Mouse (Mus musculus) G1E (cell line): ENCODE results near the gene Med24. TPM values are rescaled to one million over a fixed set of nuclear protein-coding genes. Genes with fewer than 3 reads are reported as not detected.
"Not testable (repeated sequence)": the region's sequence is repeated elsewhere in the genome, so short reads cannot be mapped to it uniquely, and the experiment has no call there.

Experiments
- ATAC-seq: 2 replicates; pipeline ENCODE4 v1.8.0; 2016; ENCODE audit warnings: mild to moderate bottlenecking; ENCODE audit not compliant: insufficient number of reproducible peaks, poor library complexity, low FRiP score, severe bottlenecking; ENCODE audit errors: extremely low read depth
- DNase-seq: peaks from one replicate; pipeline ENCODE4 v3.0.0; 2012; ENCODE audit warnings: low spot score
- H3K27me3 ChIP-seq: 2 replicates; pipeline ENCODE4 v1.6.1; 2012; ENCODE audit warnings: mild to moderate bottlenecking, low read length, inconsistent platforms; ENCODE audit not compliant: insufficient read depth
- H3K36me3 ChIP-seq: replicated peaks from 2 replicates; pipeline ENCODE3; 2012; ENCODE audit warnings: mild to moderate bottlenecking, inconsistent platforms
- H3K4me1 ChIP-seq: 2 replicates; pipeline ENCODE4 v1.6.1; 2012; ENCODE audit warnings: low read depth, low read length, inconsistent platforms, mixed read lengths; ENCODE audit not compliant: insufficient read depth
- H3K4me3 ChIP-seq: 2 replicates; pipeline ENCODE4 v1.5.1; 2012; ENCODE audit warnings: low read depth, mild to moderate bottlenecking, inconsistent platforms, low read length, moderate library complexity, mixed read lengths
- H3K9me3 ChIP-seq: replicated peaks from 2 replicates; pipeline ENCODE4 v1.6.1; 2012; ENCODE audit warnings: inconsistent platforms
- CTCF ChIP-seq: IDR thresholded peaks from 2 replicates; pipeline ENCODE4 v1.5.1; 2012; ENCODE audit warnings: low read depth, low read length, inconsistent platforms, mixed read lengths
- GATA1 ChIP-seq: IDR thresholded peaks from 2 replicates; pipeline ENCODE4 v1.6.1; 2012; ENCODE audit warnings: borderline replicate concordance, low read length, inconsistent platforms, mixed read lengths
- GATA2 ChIP-seq: IDR thresholded peaks from 2 replicates; pipeline ENCODE4 v1.6.1; 2012; ENCODE audit warnings: low read depth, low read length, inconsistent platforms, borderline replicate concordance
- POLR2AphosphoS5 ChIP-seq: IDR thresholded peaks from 2 replicates; pipeline ENCODE4 v1.6.1; 2012; ENCODE audit warnings: low read depth, low read length, inconsistent platforms; ENCODE audit not compliant: insufficient replicate concordance
- TAL1 ChIP-seq: conservative IDR thresholded peaks from 2 replicates; pipeline ENCODE4 v1.6.1; 2012; ENCODE audit warnings: low read depth, low read length, inconsistent platforms, mixed read lengths
- polyA plus RNA-seq: library from polyadenylated mRNA; stranded (reverse); fragments of >175 nt; gene quantifications from 2 replicates; pipeline ENCODE4 v1.2.3, GENCODE M21; 2012
- total RNA-seq, 2 experiments: library from RNA; stranded (forward) in 1 of 2; stranded (reverse) in 1 of 2; fragments of 200-1000 nt in 1 of 2; fragments of >200 nt in 1 of 2; fragmentation: Nextera tagmentation in 1 of 2; gene quantifications; 2 replicates each; pipeline ENCODE4 v1.2.3; 2014 to 2017

The Med24 gene
- total and polyA plus RNA-seq, 3 experiments: 37.8 to 95.6 (median 83.8) TPM

DNA sequence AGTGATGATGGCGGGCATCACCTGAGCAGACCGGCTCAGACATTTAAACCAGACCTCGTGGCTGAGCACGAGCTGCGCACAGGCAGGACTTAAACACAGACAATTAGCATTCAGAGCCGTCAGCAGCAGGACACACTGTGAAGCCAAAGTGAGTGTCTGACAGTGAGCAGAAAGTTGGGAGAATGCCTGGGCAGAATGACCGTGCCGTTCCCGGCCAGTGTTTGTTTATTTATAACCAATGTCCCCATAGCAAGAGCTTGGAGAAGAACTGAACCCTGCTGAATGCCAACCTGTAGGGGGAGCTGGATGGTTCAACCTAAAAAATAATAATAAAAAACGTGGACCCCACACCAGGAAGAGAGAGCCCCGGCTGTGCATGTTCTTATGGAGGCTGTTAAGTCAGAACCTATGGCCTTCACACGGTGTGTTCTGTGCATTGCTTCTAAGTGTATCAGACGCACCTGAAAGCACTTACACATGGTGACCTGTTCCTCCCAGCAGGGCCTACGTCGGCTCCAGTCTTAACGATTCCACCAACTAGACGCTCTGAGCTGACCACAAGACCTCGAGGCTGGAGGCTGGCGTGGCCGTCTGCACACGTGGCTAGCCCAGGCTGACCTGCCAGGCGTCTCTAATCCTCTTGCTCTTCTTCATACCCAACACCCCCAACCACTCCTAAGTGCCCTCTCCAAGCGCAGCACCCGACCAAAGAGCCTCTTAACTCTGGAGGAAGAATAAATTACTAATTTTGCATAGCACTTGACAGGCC is 7.6 kb downstream of the Med24 start:
- H3K4me1 ChIP-seq: peaks cover 59% of the 10 kb centered on the region
- H3K27me3 ChIP-seq: no peaks in the 10 kb centered on the region
- H3K9me3 ChIP-seq: no peaks in the 10 kb centered on the region
- ATAC-seq: no peak
- H3K36me3 ChIP-seq: peaks cover 93% of the 10 kb centered on the region
- no peak for DNase-seq
- no peak overlapping the region for H3K4me3 ChIP-seq
- TF ChIP-seq TAL1 (no peak), CTCF (no peak), GATA1 (no peak)

- DNase-seq (no peak), ATAC-seq (no peak)
- peaks cover 93% of the 10 kb centered on the region for H3K36me3 ChIP-seq
- TF ChIP-seq GATA1 (no peak), CTCF (no peak), TAL1 (no peak), GATA2 (no peak), POLR2AphosphoS5 (no peak)
- H3K4me1 ChIP-seq: peaks cover 60% of the 10 kb centered on the region
- no peaks in the 10 kb centered on the region for H3K27me3 ChIP-seq
- H3K4me3 ChIP-seq: no peak overlapping the region
- no peaks in the 10 kb centered on the region for H3K9me3 ChIP-seq
Measured at GRCm38 (mm10) chr11:98720756-98721155, 8.5 kb downstream of the Med24 start.

DNA sequence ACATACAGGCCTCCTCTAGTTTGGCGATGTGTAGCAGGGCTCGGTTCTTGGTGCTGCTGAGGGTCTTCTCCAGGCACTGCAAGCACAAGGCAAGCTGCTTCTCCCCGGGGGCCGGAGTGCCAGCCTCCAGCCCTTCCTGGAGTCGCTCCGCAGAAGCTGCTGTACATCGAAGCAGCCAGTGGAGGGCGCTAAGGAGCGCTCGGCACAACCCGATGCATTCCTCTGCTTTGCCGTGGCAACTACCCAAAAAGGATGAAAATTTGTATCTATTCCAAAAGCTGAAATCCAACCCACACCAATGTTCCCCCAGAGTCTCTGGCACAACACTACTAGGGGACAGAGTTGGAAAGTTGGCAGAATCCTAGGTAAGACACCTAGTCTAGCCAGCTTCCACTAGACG is 11.3 kb downstream of the Med24 start:
- Histone ChIP-seq H3K9me3 (no peaks in the 10 kb centered on the region), H3K4me1 (peaks cover 44% of the 10 kb centered on the region), H3K27me3 (no peaks in the 10 kb centered on the region), H3K4me3 (0 out of 2 replicates have a peak overlapping the region, but pooled peaks have one; percentile 47), H3K36me3 (peaks cover 93% of the 10 kb centered on the region)
- ATAC-seq (no peak), DNase-seq (peak; percentile 45)
- TF ChIP-seq POLR2AphosphoS5 (no peak), TAL1 (no peak), CTCF (peak; percentile 84), GATA1 (no peak), GATA2 (no peak)

GRCm38 (mm10) chr11:98715946-98716345 is 13.3 kb downstream of the Med24 start:
- no peak for DNase-seq
- ATAC-seq: no peak
- H3K9me3 ChIP-seq: no peaks in the 10 kb centered on the region
- H3K4me3 ChIP-seq: no peak overlapping the region
- TF ChIP-seq CTCF (no peak), GATA2 (no peak), GATA1 (no peak), TAL1 (no peak), POLR2AphosphoS5 (no peak)
- peaks cover 92% of the 10 kb centered on the region for H3K36me3 ChIP-seq
- no peaks in the 10 kb centered on the region for H3K27me3 ChIP-seq
- H3K4me1 ChIP-seq: peaks cover 37% of the 10 kb centered on the region

DNA sequence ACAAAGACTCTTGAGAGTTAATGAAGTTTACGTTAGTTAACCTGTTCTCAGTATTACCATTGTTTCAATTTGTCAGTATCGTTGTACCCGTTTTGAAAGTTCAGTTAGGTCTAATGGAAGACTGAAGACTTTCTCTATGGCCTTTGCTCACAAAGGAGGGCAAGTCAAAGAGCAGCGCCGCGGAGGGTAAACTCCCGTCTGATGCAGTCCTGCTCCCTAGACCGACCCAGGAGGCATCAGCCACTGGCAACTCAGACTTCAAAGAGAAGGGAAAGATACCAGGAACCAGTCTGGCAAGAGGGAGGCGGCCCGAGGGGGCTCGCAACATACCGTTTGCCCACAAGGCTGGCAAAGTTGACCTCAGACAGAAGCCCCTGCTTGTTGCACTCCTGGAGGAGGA is 15.5 kb downstream of the Med24 start:
- Histone ChIP-seq H3K4me3 (no peak overlapping the region), H3K9me3 (no peaks in the 10 kb centered on the region), H3K4me1 (peaks cover 37% of the 10 kb centered on the region), H3K36me3 (peaks cover 97% of the 10 kb centered on the region), H3K27me3 (no peaks in the 10 kb centered on the region)
- TF ChIP-seq GATA1 (no peak), CTCF (no peak), POLR2AphosphoS5 (no peak), TAL1 (no peak), GATA2 (no peak)
- no peak for ATAC-seq
- DNase-seq: no peak

GRCm38 (mm10) chr11:98712009-98712408 is 17.2 kb downstream of the Med24 start:
- H3K27me3 ChIP-seq, ATAC-seq, H3K9me3 ChIP-seq, H3K4me3 ChIP-seq, DNase-seq: not testable (repeated sequence)
- H3K4me1 ChIP-seq: peaks cover 27% of the 10 kb centered on the region
- peaks cover 97% of the 10 kb centered on the region for H3K36me3 ChIP-seq
